Mouse (Mus musculus): ENCODE measurements around the gene 4921530L21Rik.

4921530L21Rik gene

DNA sequence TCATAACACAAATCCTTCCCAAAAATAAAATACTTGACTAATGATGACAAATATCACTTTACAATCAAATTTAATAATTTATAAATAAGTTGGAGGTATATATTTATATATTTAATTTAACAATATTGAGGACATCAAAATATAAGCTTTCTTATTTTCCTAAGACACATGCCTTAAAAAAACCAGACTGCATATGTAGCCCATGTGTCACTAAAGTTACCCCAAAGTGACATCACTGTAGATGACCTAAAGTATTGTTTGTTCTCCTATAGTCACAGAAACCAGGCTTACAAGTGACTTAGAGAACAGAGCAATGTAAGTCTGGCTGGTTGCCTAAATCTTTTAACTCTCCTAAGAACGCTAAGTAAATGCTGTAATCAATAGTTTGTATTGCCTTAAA is at the start of gene 4921530L21Rik:
Gene 4921530L21Rik (plus strand): TSS at position 301 of the 400 bp plus-strand sequence.
- no peak for DNase-seq

DNA sequence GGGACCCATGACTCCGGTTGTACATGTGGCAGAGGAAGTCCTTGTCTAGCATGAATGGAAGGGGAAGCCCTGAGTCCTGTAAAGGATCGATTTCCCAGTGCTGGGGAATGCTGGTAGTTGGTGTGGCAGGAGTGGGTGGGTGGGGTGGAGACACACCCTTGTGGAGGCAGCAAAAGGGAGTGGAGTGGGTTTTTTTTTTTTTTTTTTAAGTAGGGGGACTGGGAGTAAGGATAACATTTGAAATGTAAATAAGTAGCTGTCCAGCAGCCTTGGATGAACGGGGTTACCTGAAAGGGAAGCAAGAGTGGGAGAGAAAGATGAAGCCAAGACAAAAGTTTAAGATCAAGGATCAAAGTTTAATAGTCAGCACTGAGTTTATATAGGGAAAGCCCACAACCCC is 47.2 kb upstream of the 4921530L21Rik start:
- no peak for DNase-seq

DNA sequence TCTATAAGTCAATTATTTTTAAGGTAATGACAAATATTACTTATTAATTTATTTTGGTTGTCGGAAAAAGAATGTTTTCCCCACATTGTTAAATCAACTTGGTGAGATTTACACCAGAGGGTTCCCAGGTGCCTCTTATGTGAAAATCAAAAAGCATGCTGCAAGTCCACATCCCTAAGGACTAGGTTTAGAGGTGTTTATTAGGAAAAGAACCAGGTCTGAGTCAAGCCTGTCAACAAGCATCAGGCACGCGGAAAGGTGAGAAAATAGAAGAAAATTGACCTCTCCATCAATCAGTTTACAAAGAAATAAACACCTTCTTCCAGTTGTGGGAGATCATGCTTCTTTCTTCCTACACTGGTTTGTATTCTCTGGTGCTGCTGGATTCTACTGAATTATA is 18.1 kb upstream of the 4921530L21Rik start:
- no peak for DNase-seq

DNA sequence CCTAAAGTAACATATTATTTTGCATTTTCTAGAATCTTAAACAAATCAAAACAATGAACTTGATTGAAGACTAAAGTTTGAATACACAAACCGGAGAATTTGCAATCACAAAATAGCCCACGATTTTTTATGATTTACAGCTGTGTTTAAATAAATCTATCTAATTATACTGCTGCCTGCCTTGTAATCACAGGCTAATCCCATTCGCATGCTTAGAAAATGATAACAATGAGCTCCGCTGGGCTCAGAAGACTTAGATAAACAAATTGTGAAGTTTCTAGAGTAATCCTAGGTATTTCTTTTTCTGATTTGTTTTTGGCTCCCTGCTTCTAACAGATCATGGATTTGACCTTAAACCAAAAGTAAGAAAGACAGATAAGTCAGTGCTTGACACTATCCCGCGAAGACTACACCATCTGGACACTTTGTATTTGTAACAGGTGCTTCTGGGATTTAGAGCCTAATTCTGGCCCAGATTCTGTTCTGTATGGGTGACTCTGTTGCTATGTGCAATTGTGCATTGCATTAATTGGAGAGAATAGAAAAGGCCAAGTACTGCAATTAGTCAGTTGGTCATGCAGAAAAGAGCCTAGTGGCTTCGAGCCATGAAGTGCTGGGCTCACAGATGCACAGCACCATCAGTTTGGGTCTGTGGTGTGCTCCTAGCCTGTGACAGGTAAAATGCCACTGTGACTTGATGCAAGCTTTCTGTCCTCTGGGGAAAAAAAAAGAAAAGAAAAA is 15.2 kb upstream of the 4921530L21Rik start:
- no peak for DNase-seq

DNA sequence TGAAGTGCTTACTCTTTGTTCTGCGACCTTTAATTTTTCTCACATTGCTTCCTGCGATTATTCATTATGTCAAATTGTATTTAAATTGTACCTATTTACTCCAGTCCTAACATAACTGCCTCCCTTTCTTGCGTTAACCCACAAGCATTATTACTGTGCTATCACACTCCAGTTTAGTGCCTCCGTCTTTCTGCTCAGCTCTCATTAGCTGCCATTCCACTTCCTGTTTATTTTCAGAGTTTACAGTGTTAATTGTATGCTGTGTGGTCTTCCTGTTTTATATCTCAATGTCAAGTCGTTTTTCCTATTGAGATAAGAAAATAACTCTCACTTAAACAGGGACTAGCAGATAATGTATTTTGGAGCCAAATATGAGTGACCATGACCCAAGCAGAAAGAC is 9.0 kb upstream of the 4921530L21Rik start:
- no peak for DNase-seq

DNA sequence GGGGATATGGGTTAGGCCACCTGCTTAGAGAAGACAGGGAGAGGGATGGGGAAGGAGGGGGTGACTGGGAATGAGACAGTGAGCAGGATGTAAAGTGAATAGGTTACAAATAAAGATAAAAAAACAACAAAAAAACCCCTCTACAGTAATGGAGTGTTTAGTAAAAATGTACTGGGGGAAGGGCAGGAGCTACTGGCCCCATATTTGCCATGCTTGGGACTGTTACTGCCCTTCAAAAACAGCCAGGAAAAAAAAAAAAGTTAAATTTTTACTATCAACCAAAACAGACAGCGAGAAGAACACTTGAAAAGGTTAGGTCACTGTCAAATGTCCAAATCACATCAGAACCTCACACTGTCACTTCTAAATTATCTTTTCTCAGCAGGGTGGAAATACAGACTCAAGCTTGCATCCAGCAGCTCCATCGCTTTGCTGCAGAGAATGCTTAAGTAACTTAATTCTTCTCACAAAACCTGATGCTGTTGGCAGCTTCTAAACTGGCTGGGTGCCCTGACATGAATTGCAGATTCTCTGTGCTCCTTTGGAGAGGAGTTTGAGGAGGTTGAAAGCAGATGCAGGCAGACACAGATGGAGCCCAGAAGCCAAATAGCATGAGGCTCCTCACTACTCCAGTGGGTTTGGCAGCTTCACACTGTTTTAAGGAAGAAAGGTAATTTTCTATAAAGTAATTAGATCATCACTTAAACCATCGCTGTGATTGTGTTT is 4.1 kb upstream of the 4921530L21Rik start:
- DNase-seq = no peak

DNA sequence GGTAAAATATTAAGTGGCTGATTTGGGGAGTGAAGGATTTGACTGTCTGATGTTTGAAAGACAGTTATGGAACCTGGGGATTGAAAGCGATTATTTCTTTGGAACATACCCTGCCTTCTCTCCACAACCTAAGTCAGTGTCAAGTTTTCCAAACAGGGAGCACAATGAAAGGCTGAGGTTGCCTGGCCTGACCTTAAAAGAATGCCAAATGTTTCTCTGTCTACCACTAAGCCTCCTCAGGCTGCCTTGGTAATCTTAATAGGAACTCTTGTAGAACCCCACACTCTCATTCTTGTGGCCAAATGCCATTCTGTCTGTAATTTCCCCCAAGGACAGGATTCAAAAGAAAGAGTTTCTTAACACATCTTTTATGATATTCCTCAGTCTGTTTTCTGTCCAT is 3.5 kb upstream of the 4921530L21Rik start:
- no peak for DNase-seq

DNA sequence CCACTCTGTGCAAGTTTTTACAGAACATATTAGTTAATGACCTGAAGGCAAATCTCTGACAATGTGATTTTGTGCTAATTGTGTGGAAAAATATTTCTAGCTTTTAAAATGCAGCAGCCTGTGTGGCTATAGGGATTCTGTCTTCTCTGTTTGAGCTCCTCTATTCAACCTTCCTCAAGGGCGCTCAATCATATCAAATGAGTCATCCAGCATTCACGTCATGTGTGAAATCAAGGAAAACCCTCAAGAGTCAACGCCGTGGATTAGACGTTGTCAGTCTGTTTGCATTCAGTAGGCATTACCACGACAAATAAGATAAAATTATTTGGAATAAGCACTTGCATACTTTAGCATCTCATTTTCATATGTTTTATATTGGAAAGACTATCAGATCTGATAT is 18.4 kb downstream of the 4921530L21Rik start:
- no peak for DNase-seq

DNA sequence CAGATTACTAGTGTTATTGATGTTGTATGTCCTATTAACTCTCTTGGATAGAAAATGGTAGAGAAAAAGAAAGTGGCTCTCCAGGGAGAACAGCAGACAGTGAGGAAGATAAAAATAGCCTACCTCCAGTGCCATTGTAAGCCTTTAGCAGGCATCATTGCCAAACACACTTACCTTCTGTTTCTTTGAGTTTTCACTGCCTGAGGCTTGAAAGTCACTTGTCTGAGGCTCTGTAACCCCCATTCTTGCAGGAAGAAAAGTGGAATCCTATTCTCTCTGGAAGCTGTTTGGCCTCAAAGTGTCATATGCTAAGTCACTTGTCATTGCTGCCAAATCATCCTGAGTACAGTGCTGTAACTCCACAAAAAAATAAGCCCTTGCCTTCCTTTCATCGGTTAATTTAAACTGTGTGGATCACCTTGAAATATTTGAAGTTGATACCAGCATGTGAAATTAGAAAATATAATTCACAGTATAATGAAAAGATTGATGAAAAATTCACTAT is 23.6 kb downstream of the 4921530L21Rik start:
- DNase-seq = no peak

DNA sequence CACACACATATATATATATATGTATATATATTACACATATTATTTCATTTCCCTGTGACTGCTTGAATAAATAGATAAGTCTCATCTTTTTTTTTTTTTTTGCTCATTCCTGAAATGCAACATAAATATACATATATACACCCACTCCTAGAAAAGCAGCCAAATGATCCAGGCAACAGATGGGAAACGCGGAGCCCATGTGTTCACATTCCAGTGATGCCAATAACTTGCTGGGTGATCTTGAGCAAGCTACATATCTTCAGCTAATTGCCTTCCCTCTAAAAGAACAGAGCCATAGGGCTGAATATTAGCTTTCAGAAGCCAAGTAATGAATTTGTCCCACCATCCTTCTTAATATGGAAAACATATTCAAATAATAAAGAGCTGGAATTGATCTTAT is 32.2 kb downstream of the 4921530L21Rik start:
- no peak for DNase-seq

DNA sequence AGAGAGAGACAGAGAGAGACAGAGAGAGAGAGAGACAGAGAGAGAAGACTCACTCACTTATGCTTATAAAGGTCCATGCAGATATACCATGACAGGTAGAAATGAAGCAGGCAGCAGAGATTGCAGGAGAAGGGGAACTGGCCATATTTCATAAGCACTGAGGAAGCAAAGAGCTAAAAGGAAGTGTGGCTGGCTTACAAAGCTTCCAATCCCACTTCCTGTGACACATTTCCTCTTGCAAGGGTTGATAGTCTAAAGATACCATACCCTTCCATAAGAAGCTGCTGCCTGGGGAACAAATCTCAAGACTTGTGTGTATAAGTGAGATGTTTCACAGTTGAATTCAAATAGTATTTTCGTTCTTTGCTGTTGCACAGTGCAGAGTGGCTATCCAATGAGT is 45.7 kb downstream of the 4921530L21Rik start:
- DNase-seq = no peak

DNA sequence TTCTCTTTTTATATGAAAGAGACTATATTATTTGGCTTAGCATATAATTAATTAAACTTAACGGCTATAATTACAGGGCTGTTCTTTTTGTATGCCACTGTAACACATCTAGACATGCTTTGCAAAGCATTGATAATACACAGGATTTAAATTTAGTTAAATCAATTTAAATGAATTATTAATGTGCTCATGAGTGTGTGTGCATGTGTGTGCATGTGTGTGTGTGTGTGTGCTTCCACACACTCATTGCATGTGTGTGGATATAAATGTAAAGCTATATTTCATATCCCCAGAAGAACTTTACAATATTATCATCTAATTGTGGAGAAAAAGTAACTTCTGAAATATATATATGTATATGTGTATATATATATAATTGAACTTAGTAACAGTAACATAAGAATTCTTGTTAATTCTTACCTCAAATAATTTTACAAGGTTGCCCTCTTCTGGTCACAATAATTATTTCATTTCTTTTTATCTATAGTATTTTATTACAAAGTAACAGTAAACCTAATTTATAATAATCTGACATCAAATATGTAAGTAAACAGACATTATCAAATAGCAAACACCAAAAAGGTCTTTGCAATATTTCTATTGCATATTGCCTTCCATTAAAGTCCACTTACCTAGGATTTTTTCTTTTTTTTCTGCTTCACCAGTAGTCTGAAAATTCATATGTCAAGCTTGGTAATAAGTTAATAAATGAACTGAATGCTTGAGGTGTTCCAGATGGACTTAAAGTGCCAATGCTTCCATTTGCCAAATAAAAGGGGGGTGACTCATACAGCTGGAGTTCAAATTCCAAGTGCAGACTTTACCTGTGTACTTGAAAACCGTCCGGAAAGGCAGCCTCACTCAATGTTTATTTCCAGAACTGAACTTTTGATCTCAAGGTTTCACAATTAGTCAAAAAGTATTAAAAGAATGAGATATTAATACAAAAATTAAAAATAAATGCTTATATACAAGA is 47.0 kb downstream of the 4921530L21Rik start:
- DNase-seq = no peak
